Mouse (Mus musculus): ENCODE results near the gene 4930415O20Rik.
A peak's percentile ranks its signal among the peaks of the same experiment; 100 is the strongest.

The 4930415O20Rik gene

DNA sequence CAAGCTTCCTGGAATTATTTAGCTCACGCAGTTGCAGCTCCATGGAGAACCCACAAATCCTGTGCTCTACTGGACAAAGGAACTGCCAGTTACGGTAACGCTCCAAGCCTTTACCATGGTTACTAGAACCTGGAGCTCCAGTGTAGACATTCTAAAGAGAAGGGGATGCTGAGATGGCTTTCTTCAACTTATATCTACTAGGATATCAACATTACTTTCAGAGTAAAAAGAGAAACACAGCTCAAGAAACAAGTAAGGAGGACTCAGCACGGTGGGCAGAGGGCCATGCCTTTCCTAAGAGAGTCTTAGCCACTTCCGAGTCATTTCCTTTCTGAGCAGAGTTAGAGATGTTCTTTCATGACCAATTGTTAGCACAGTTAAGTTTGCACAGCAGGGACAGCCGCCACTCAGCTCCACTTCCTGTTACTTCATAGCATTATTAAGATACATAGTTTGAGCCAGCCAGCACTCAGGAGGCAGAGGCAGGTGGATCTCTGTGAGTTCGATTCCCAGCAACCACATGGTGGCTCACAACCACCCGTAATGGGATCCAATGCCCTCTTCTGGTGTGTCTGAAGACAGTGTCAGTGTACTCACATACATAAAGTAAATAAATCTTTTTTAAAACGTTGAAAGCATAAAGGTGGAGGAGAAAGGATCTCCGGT is at the start of gene 4930415O20Rik, which contains the start of gene Ccnt1:
TSS of gene 4930415O20Rik (plus strand) at position 132 of the 666 bp plus-strand sequence.
TSS of gene Ccnt1 (minus strand) at position 51 of the 666 bp plus-strand sequence.
- DNase-seq: no peak

DNA sequence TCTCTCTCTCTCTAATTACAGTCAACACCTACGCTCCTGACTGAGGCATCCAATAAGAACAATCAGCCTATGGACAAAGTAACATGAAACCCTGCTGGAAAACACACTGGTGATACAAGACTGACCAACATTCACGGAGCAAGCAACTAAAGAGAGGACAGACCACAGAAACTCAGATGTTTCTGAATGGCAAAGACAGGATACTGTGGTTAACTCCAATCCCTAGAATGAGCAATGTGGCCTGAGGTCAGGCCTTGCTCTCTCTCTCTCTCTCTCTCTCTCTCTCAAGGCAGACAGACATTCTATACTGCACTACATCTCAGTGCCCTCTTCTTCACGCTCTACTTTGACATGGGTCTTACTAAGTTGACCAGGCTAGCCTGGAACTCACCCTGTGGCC is 49.6 kb upstream of the 4930415O20Rik start:
- DNase-seq: no peak

DNA sequence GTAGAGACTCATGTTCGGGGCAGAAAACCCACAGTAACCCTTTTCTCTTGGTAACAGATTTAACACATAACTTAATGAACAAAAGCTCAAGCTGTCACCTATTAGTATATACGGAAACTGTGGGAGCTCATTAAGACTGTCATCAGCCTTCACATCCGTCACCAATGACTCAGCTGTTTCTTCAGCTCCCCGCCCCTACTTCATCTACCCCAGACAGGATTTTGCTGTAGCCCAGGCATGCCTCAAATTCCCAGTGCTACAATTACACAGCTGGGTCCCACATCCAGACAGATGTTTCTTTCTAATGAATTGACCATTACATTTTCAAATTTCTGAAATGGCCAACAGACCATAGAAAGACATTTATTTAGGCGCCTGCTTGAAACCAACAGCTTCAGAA is 44.7 kb upstream of the 4930415O20Rik start:
- DNase-seq: no peak

DNA sequence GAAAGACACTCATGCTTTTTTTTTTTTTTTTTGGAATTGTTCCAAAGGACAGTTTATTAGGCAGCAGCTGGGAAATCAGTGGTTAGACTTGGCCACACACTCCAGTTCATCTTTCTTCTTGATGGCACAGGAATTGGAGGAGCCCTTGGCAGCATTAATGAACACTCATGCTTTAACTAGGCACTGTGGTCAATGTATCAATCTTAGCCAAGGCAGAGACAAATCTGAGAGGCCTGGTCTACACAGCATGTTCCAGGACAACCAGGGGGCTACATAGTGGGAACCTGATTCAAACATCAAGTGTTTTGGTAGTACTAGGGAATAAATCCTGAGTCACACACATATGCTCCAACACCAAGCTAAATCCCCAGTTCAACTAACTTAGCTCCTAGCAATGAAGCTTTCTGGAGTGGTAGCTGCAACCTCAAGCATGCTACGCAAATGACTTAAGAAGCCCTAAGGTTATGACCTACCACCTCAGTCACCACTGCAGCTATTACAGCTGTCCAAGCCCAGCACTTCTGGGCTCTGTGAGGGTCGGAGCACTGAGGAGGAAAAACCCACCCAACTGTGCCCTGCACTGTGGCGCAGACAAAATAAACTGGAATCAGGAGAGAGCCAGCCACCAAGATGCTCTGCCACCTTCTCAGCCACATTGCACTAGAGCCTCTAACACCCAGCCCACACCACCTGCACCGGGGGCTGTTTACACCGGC is 43.6 kb upstream of the 4930415O20Rik start:
- no peak for DNase-seq

DNA sequence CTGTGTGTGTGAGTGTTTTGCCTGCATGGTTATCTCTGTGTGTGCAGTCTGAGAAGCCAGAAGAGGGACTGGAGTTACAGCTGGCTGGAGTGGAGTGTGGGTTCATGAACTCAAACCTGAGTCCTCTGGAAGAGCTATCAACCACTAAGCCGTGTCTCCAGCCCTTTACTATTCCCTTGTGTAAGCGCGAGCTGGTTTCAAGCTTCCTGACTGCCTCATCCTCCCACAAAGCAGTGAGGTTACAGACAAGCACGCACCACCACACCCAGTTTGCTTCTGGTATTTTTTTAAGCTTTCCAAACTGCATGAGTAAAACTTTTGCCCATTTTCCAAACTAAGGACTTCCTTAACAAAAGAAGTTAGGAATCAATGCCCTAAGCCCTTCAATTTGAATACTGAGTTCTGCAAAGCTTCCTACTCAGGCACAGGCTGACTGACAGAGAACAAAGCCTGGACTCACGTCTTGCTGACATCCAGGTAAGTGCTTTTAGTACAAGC is 42.7 kb upstream of the 4930415O20Rik start:
- no peak for DNase-seq

DNA sequence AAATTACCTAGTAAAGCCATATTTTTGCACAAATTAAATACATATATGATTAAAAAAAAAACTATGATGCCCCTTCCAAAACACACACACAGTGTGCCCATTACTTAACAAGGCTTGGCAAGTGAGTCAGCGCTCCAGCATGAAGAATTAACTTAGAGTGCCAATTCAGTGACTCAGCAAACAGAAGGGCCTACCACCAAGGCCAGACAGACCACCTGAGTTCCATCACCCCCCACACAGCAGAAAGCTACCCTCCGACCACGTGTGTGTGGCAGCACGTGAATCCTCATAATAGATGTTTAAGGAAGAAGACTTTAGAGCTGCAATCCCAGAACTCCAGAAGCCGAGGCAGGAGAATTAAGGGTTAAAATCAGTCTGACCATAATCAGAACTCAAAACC is 38.5 kb upstream of the 4930415O20Rik start:
- no peak for DNase-seq

DNA sequence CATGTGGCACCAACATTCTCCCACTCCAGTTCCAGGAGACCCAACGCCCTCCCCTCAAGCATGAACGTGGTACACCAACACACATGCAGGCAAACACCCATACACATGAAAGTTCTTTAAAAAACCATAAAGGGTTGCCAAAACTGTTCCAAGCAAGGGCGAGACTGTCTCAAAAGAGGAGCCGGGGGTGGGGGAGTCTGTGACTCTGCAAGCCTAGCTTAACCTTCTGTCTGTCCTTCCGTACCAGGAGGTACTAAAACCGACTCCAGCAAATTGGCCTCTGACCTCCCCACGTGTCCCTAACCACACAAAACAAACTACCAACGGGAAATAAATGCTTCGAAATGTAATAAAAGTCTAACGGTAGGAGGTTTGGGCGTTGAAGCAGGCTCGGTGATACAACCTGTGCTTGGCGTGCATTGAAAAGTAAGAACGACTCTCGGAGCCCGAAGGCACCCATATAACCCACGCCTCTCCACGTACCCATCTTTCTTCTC is 37.7 kb upstream of the 4930415O20Rik start:
- DNase-seq: no peak

DNA sequence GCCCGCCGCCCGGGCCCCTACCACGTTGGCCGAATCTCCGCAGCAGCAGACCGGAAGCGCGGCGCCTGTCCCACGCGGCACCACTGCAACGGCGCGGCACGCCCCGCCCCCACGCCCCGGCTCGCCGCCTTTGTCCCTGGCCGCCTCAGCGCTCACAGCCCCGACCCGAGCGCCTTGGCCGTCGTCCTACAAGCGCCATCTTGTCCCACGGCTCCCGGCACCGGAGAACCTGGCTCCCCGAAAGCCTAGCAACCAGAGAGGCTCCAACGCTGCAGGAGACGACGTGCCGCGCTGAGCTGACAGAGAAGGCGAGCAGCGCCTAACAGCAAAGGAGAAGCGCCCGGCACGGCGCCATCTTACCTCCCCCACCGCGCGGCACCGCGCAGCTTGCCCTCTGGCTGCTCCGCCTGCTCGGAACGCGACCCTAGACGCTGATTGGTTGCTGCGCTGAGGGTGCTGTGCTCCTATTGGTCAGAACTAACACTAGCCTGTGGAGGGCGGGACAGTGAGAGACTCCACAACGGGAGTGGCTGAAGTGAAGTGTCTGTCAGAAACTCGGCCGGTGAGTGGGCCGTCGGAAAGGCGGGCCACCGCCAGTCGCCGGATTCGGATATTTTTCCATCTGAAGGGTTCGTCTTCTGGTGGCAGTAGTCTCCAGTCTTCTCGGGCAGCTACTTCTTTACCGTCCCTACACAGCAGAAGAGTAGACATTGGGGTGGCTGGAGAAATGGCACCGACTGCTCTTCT is 36.8 kb upstream of the 4930415O20Rik start, which contains the start of gene Kansl2:
TSS of gene Kansl2 (minus strand) at position 384 of the 747 bp plus-strand sequence.
- peak; percentile 97 to 98 for DNase-seq

DNA sequence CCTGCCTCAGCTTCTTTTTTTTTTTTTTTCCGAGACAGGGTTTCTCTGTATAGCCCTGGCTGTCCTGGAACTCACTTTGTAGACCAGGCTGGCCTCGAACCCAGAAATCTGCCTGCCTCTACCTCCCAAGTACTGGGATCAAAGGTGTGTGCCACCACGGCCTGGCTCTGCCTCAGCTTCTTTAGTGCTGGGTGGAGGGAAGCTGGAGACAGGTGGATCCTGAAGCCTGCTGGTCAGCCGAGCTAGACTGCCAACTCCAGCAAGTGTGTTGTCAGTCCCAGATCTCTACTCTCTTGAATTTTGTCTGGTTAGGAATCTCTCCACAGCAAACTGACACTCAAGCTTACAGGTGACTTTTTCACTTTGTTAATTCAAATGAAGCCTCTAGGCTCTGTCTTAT is 34.9 kb upstream of the 4930415O20Rik start:
- no peak for DNase-seq

DNA sequence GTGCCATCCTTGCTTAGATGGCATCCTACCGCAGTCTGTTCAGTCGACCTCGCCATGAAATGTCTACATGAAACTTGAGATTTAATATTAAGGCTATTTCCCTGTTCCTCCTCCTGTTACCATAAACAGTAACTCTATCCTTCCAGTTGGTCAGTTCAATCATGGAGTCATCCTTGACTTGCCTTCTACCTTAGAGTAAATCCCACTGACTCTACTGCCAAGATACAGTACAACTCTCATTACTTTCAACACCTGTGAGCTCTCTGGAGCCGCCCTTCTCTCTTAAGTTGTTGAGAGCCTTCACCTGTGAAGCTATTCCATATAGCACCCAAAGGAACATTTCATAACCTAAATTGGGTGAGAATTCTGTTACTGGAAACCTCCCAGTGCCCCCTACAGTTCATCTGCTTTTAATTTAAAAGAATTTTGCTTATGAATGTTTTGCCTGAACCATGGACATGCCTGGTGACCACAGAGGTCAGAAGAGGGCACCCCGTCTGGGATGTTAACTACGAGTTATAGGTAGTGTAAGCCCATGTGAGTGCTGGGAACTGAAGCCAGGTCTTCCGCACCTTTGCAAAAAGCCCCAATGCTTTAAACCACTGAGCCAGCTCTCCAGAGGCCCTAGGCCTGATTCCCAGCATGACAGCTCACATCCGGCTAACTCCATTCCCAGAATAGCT is 33.8 kb upstream of the 4930415O20Rik start:
- DNase-seq: no peak

DNA sequence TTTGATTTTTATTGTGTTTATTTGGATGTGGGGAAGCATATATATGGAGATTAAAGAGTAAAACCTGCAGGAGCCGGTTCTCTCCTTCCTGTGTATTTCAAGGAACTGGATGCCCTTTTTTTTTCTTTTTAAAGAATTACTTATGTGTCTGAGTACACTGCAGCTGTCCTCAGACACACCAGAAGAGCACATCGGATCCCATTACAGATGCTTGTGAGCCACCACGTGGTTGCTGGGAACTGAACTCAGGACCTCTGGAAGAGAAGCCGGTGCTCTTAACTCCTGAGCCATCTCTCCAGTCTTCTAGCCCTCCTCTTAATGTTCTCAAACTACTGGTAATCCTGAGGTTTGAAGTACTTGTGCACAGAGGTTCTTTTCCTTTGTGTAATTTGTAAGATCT is 32.9 kb upstream of the 4930415O20Rik start:
- DNase-seq: no peak

DNA sequence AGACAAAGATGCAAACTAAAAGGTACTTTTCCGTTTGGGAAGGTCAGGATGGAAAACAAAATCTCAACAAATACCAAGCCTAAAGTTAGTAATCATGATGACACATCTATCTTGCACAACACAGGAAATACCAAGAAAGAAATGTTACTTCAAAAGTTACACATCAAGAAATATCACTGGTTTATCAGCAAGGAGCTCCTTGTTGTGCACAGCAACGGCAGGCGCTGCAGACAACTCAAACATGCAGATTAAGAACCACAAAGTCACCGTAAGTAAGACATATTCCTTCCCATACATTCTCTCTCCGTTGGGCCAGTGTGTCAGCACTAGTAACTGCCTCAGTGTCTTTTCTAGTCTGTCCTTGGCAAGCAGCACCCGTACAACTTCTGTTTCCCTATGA is 29.7 kb upstream of the 4930415O20Rik start:
- DNase-seq: no peak

DNA sequence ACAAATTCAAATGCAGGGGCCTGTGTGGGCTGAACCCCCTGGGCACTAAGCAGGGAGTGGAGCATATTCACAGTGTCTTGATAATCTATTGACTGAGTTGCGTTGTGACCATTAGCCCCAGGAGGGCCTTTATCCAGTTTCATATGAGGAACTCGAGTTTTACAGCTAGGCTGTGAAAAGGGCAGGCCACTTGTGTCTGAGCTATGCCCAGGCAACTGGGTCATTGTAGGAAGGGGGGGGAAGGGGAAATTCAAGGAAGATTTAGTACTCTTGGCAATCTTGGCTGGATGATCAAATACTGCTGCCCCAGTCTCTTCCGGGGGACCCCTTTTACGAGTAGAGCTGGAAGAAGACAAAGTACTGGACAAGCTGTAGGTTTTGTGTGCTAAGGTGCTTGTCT is 27.5 kb upstream of the 4930415O20Rik start:
- DNase-seq: no peak

DNA sequence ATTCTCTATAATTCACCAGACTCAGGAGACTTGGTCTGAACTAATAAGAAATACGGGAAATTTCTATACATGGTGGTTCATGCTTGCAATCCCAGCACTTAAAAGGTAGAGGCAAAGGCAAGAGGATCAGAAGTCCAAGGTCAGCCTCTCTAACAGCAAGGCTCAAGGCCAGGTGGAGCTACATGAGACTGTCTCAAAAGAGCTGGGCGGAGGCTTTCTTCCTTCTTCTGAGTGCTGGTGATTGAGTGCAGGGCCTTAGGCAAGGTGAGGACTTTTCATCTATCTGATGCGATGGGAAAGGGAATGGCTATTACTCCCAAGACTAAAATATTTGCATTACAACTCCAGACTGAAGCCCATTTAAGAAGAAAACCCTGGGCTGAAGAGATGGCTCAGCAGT is 25.7 kb upstream of the 4930415O20Rik start:
- no peak for DNase-seq

DNA sequence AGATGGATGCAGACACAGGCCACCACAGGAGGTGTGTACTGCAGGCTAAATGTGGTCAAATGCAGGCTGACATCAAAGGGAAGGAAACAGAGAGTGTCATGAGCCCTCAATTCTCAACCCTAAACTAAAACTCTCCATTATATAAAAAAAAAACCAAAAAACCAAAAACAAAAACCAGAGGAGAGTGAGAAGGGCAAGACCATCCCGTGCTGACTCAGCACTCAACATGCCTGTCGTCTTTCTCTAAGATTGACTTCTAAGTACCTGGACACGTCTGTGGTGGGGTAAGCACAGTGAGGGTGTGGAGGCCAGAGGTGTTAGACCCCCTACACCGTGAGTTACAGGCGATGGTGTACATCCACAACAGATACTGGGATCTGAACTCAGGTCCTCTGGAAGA is 24.0 kb upstream of the 4930415O20Rik start:
- DNase-seq: no peak

DNA sequence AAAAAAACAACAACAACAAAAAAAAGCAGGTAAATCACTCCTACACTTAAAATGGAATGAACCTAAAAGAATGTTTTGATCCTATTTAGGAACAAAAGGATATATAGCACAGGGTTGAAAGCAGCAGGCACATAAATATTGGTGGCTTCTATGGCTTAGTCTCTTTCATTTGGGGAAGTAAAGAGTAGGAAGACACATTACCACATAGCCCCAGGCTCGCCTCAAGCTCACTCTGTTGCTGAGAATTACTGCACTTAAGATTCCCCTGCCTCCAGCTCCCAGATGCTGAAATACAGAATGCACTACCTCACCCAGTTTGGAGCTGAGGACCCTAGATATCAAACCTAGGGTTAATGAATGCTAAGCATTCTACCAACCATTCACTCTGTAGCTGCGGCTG is 18.0 kb upstream of the 4930415O20Rik start:
- no peak for DNase-seq

DNA sequence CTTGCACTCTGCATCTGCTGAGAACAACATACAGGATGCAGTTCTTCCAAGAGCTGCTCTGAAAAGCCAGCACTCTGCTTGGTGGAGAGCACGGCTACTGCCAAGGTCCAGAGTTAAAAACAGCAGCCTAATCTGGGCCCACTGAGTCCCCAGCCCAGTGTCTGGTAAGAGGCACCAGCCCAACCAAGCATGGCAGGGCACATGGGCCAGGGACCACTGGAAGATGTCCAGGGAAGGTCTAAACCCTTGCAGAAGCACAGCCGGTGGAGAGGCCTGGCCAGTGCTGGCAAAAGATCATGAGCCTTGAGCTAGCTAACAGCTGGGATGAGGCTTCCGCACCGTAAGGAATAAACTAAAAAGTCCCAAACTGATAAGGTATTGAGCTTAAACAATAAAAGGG is 14.9 kb upstream of the 4930415O20Rik start:
- no peak for DNase-seq

DNA sequence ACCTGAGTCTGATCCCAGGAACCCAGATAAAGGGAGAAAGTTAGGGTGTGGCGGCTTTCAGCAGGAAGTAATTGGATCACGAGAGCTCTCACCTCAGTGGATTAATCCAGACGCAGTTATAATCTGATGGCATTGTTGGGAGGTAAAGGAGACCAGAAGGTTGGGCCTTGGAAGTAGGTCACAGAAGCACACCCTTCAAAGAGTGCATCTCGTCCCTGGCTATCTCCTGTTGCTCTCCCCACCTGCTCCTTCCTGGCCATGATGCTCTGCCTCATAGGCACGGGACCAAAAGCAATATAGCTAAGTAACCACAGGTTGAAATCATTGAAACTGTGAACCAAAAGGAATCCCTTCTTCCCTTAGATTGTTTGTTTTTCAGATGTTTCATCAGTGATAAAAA is 13.6 kb upstream of the 4930415O20Rik start:
- no peak for DNase-seq

DNA sequence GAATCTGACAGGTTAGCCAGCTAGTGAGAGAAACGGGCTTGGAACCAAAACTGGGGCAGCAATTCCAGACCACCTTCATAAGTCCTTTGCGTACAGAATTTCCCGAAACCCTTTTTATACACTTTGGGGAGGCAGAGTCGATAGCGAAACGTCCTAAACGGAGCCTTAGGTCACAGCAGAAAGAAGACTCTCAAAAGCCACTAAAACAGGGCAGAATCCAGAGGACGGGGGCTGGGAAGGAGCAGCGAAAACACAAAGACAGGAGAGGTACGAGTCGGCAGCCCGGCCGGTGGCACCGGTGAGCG is 3.9 kb upstream of the 4930415O20Rik start:
- DNase-seq: no peak

DNA sequence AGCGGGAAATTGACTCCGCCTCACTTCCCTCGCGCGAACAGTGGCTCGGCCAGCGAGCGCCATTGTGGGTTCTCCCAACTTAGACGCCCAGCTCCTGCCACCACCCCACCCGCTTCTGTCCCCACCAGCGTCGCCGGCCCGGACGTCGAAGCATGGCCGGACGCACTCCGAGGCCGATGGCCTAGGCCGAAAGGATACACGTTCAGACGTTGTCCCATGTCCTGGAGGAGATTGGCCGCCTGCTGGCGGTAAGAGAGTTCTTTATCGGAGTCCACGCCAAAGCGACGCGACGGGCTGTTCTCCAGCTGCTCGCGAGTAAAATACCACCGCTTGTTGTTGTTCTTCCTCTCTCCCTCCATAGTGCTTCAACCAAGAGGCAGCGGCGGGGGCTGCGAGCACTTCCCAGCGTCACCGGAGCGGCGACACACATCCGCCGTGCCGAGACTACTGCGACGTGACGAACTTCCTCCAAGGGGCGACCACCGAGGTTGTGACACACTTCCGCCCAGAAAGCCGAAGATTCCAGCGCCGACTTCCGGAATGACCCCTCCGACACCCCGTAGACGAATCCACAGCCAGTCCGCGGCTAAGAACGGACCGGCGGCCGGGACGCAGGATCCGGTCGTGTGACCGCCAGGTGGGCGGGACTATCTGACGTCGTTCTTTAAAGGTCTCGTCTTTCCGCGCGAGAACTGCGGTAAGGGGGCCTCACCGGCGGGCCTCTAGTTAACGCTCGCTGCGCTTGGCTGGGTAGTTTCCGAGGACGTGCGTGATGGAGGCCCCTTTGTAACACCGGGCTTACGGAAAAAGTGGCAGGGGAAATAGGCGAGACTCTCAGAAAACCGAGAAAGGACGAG is 3.3 kb upstream of the 4930415O20Rik start:
- peak; percentile 100 for DNase-seq

DNA sequence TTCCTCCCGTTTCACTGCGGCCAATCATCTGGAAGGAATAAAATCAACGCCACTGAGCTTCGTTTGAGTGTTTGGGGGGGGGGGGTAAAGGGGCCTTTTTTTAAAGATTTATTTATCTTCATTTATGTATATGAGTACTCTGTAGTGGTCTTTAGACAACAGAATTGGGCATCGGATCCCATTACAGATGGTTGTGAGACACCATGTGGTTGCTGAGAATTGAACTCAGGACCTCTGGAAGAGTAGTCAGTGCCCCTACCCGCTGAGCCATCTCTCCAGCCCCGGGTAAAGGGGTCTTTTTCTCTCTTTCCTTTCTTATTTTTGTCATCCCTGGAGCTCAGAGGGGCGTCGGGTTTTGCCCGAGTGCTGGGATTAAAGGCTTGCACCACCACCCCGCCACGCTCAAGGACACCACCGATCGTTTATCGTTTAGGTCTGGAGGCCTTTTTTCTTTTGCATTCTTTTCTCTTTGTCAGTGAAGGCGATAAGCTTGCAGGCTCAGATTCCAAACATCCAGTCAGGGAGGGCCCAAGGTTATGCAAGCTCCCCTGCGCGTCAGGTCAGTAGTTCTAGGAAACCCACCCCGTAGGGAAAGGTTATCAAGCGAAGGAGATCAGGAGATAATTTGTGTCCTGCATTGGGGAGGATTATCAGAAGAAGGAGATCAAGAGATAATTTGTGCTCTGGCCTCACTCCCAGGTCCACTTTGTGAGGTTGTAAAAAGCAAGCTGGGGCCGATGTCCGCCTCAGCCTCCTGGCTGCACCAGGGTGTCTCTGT is 2.4 kb upstream of the 4930415O20Rik start:
- DNase-seq: peak in 1 of 2 experiments; percentile 47

Measured in kidney, postnatal 4 days (tissue).